Mouse (Mus musculus): ENCODE data around the gene Ints1. TPM values are rescaled to one million over a fixed set of nuclear protein-coding genes. Genes with fewer than 3 reads are reported as not detected.

The Ints1 gene
- polyA plus RNA-seq, 1 experiment, result 46.4 TPM

GRCm38 (mm10) chr5:139734746-139735145 lies 40.7 kb downstream of the Ints1 start:
- TF ChIP-seq POLR2AphosphoS2 (IDR thresholded peaks at IDR 0.05; ENCODE audit: insufficient read length, low read depth) (no peak), SRF (IDR thresholded peaks at IDR 0.05; ENCODE audit: control insufficient read depth, insufficient read length, low read depth) (no peak), POLR2A (IDR thresholded peaks at IDR 0.05; ENCODE audit: insufficient read length, low read depth) (no peak), TCF12 (IDR thresholded peaks at IDR 0.05; ENCODE audit: insufficient read depth, poor library complexity, severe bottlenecking) (no peak), REST (IDR thresholded peaks at IDR 0.05; ENCODE audit: insufficient read depth, insufficient read length) (no peak), E2F4 (IDR thresholded peaks at IDR 0.05; ENCODE audit: insufficient read depth) (no peak)
- no peaks in the 10 kb centered on the region for H3K27me3 ChIP-seq (ENCODE audit: control insufficient read depth, insufficient read depth, insufficient read length)
- peak overlapping the region; percentile 96 for H3K4me2 ChIP-seq (ENCODE audit: low read depth)
- peak overlapping the region; percentile 47 for H3K4me3 ChIP-seq
- H3K36me3 ChIP-seq (ENCODE audit: control insufficient read depth, insufficient read depth), result no peaks in the 10 kb centered on the region
- H3ac ChIP-seq (ENCODE audit: control insufficient read depth, insufficient read length), result no peak overlapping the region
- H3K79me2 ChIP-seq (ENCODE audit: control insufficient read depth, insufficient read depth), result peaks cover 45% of the 10 kb centered on the region

- H3K4me3 ChIP-seq, result no peak overlapping the region
- H3K4me2 ChIP-seq (ENCODE audit: low read depth), result peak overlapping the region; percentile 96
Observed at GRCm38 (mm10) chr5:139734016-139734415, 41.5 kb downstream of the Ints1 start.

GRCm38 (mm10) chr5:139732634-139733107 lies 42.8 kb downstream of the Ints1 start:
- TF ChIP-seq MYOG (IDR thresholded peaks at IDR 0.05; ENCODE audit: control insufficient read depth in 1 of 3, insufficient read depth in 1 of 3, insufficient read length in 2 of 3, low read depth in 2 of 3), result peak in 2 of 3 experiments; percentile 5 to 10
- no peak for TF ChIP-seq CEBPB (IDR thresholded peaks at IDR 0.05; ENCODE audit: insufficient read depth, poor library complexity, severe bottlenecking)
- no peak for TF ChIP-seq E2F4 (IDR thresholded peaks at IDR 0.05; ENCODE audit: insufficient read depth)
- TF ChIP-seq TCF3 (IDR thresholded peaks at IDR 0.05; ENCODE audit: insufficient read length, low read depth), result no peak
- TF ChIP-seq MYOD1 (IDR thresholded peaks at IDR 0.05; ENCODE audit: control insufficient read depth in 1 of 3, insufficient read length in 2 of 3, low read depth in 2 of 3), result no peak
- no peak for TF ChIP-seq USF1 (IDR thresholded peaks at IDR 0.05; ENCODE audit: low read depth)
- TF ChIP-seq POLR2AphosphoS2 (IDR thresholded peaks at IDR 0.05; ENCODE audit: insufficient read length, low read depth), result no peak
- TF ChIP-seq POLR2A (IDR thresholded peaks at IDR 0.05; ENCODE audit: insufficient read length, low read depth), result no peak
- Histone ChIP-seq H3K79me2 (ENCODE audit: control insufficient read depth, insufficient read depth) (peaks cover 55% of the 10 kb centered on the region), H3K4me2 (ENCODE audit: low read depth) (no peak overlapping the region), H3ac (ENCODE audit: control insufficient read depth, insufficient read length) (no peak overlapping the region), H3K27me3 (ENCODE audit: control insufficient read depth, insufficient read depth, insufficient read length) (no peaks in the 10 kb centered on the region), H3K4me3 (no peak overlapping the region), H3K36me3 (ENCODE audit: control insufficient read depth, insufficient read depth) (no peaks in the 10 kb centered on the region)

More at GRCm38 (mm10) chr5:139734016-139734415, 41.5 kb downstream of the Ints1 start:
- no peak for TF ChIP-seq CEBPB (IDR thresholded peaks at IDR 0.05; ENCODE audit: insufficient read depth, poor library complexity, severe bottlenecking)
- no peak for TF ChIP-seq MYOG (IDR thresholded peaks at IDR 0.05; ENCODE audit: control insufficient read depth in 1 of 3, insufficient read depth in 1 of 3, insufficient read length in 2 of 3, low read depth in 2 of 3)
- TF ChIP-seq USF1 (IDR thresholded peaks at IDR 0.05; ENCODE audit: low read depth), result no peak
- TF ChIP-seq MYOD1 (IDR thresholded peaks at IDR 0.05; ENCODE audit: control insufficient read depth in 1 of 3, insufficient read length in 2 of 3, low read depth in 2 of 3), result no peak
- no peak for TF ChIP-seq MAX (IDR thresholded peaks at IDR 0.05; ENCODE audit: low read depth)
- no peak for TF ChIP-seq TCF12 (IDR thresholded peaks at IDR 0.05; ENCODE audit: insufficient read depth, poor library complexity, severe bottlenecking)
- TF ChIP-seq REST (IDR thresholded peaks at IDR 0.05; ENCODE audit: insufficient read depth, insufficient read length), result no peak
- TF ChIP-seq POLR2A (IDR thresholded peaks at IDR 0.05; ENCODE audit: insufficient read length, low read depth), result no peak
- no peak for TF ChIP-seq POLR2AphosphoS2 (IDR thresholded peaks at IDR 0.05; ENCODE audit: insufficient read length, low read depth)
- TF ChIP-seq E2F4 (IDR thresholded peaks at IDR 0.05; ENCODE audit: insufficient read depth), result no peak
- TF ChIP-seq SRF (IDR thresholded peaks at IDR 0.05; ENCODE audit: control insufficient read depth, insufficient read length, low read depth), result no peak
- no peak for TF ChIP-seq TCF3 (IDR thresholded peaks at IDR 0.05; ENCODE audit: insufficient read length, low read depth)
- Histone ChIP-seq H3ac (ENCODE audit: control insufficient read depth, insufficient read length) (no peak overlapping the region), H3K36me3 (ENCODE audit: control insufficient read depth, insufficient read depth) (no peaks in the 10 kb centered on the region), H3K79me2 (ENCODE audit: control insufficient read depth, insufficient read depth) (peaks cover 52% of the 10 kb centered on the region), H3K27me3 (ENCODE audit: control insufficient read depth, insufficient read depth, insufficient read length) (no peaks in the 10 kb centered on the region)

GRCm38 (mm10) chr5:139730712-139731486 lies 44.6 kb downstream of the Ints1 start:
- no peak overlapping the region for H3ac ChIP-seq (ENCODE audit: control insufficient read depth, insufficient read length)
- H3K27me3 ChIP-seq (ENCODE audit: control insufficient read depth, insufficient read depth, insufficient read length), result no peaks in the 10 kb centered on the region
- H3K4me2 ChIP-seq (ENCODE audit: low read depth), result peak overlapping the region; percentile 52
- H3K4me3 ChIP-seq, result no peak overlapping the region
- peaks cover 59% of the 10 kb centered on the region for H3K79me2 ChIP-seq (ENCODE audit: control insufficient read depth, insufficient read depth)
- H3K36me3 ChIP-seq (ENCODE audit: control insufficient read depth, insufficient read depth), result no peaks in the 10 kb centered on the region
- no peak for TF ChIP-seq REST (IDR thresholded peaks at IDR 0.05; ENCODE audit: insufficient read depth, insufficient read length)
- TF ChIP-seq TCF12 (IDR thresholded peaks at IDR 0.05; ENCODE audit: insufficient read depth, poor library complexity, severe bottlenecking), result no peak
- no peak for TF ChIP-seq TCF3 (IDR thresholded peaks at IDR 0.05; ENCODE audit: insufficient read length, low read depth)
- TF ChIP-seq POLR2A (IDR thresholded peaks at IDR 0.05; ENCODE audit: insufficient read length, low read depth), result no peak
- no peak for TF ChIP-seq E2F4 (IDR thresholded peaks at IDR 0.05; ENCODE audit: insufficient read depth)
- TF ChIP-seq MYOG (IDR thresholded peaks at IDR 0.05; ENCODE audit: control insufficient read depth in 1 of 3, insufficient read depth in 1 of 3, insufficient read length in 2 of 3, low read depth in 2 of 3), result no peak
- no peak for TF ChIP-seq CEBPB (IDR thresholded peaks at IDR 0.05; ENCODE audit: insufficient read depth, poor library complexity, severe bottlenecking)
- no peak for TF ChIP-seq SRF (IDR thresholded peaks at IDR 0.05; ENCODE audit: control insufficient read depth, insufficient read length, low read depth)
- no peak for TF ChIP-seq USF1 (IDR thresholded peaks at IDR 0.05; ENCODE audit: low read depth)
- no peak for TF ChIP-seq MYOD1 (IDR thresholded peaks at IDR 0.05; ENCODE audit: control insufficient read depth in 1 of 3, insufficient read length in 2 of 3, low read depth in 2 of 3)
- TF ChIP-seq MAX (IDR thresholded peaks at IDR 0.05; ENCODE audit: low read depth), result no peak
- no peak for TF ChIP-seq POLR2AphosphoS2 (IDR thresholded peaks at IDR 0.05; ENCODE audit: insufficient read length, low read depth)
